Mouse (Mus musculus) olfactory bulb, adult 2 months (tissue): ENCODE results near the gene Dcaf8.

Experiments used
- CTCF ChIP-seq: fragments of 200-500 bp; IDR thresholded peaks from 2 replicates; pipeline ENCODE4 v1.5.1; 2012; ENCODE audit warnings: low read depth, mild to moderate bottlenecking, low read length, moderate library complexity; ENCODE audit not compliant: insufficient read depth
- POLR2A ChIP-seq: fragments of 200-500 bp; IDR thresholded peaks from 2 replicates; pipeline ENCODE4 v1.6.1; 2012; ENCODE audit warnings: mild to moderate bottlenecking, low read depth, low read length, moderate library complexity; ENCODE audit not compliant: insufficient read depth

DNA sequence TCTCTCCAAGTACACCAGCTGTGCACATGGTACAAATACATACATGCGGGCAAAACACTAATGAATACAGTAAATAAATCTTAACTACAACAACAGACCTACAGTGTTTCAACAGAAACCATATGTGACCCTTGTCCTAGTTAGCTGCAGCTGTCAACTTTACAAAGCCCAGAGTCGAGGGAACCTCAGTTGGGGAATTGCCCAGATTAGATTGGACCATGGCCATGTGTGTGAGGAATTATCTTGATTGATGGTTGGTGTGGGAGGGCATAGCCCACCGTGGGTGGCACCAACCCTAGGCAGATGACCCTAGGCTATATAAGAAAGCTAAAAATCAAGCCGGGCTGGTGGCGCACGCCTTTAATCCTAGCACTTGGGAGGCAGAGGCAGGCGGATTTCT, 15.6 kb upstream of the Dcaf8 start:
- no peak for TF ChIP-seq CTCF
- TF ChIP-seq POLR2A: no peak
